Mouse (Mus musculus) spleen, adult 2 months (tissue): Measurements from ENCODE around the gene Mllt6. TPM values are rescaled to one million over a fixed set of nuclear protein-coding genes. Genes with fewer than 3 reads are reported as not detected.
"Not testable (repeated sequence)": the region's sequence is repeated elsewhere in the genome, so short reads cannot be mapped to it uniquely, and the experiment has no call there.

Experiments
- DNase-seq, 2 experiments: peaks; one replicate each; pipeline versions ENCODE4 v3.0.0 to v3.0.0-alpha.2; 2012 to 2021; ENCODE audit warnings: low spot score in 2 of 2, low read depth in 1 of 2
- H3K27ac ChIP-seq: fragments of 200-500 bp; 2 replicates; pipeline ENCODE4 v1.5.1; 2012; ENCODE audit warnings: low read length, inconsistent platforms; ENCODE audit not compliant: insufficient read depth
- H3K27me3 ChIP-seq: fragments of 200-500 bp; 2 replicates; pipeline ENCODE4 v1.6.1; 2012; ENCODE audit warnings: mild to moderate bottlenecking, moderate library complexity, low read length, inconsistent platforms; ENCODE audit not compliant: control insufficient read depth, insufficient read depth
- H3K36me3 ChIP-seq: fragments of 200-500 bp; 2 replicates; pipeline ENCODE4 v1.6.1; 2012; ENCODE audit warnings: mild to moderate bottlenecking, low read length, inconsistent platforms; ENCODE audit not compliant: control insufficient read depth, insufficient read depth
- H3K4me1 ChIP-seq: fragments of 200-500 bp; 2 replicates; pipeline ENCODE4 v1.6.1; 2011; ENCODE audit warnings: inconsistent platforms; ENCODE audit not compliant: control insufficient read depth, insufficient read depth, insufficient read length
- H3K4me3 ChIP-seq: fragments of 200-500 bp; 2 replicates; pipeline ENCODE4 v1.5.1; 2011; ENCODE audit warnings: mild to moderate bottlenecking, inconsistent platforms; ENCODE audit not compliant: insufficient read depth, insufficient read length; ENCODE audit errors: extremely low read depth
- CTCF ChIP-seq: fragments of 200-500 bp; IDR thresholded peaks from 2 replicates; pipeline ENCODE4 v1.5.1; 2011; ENCODE audit warnings: mild to moderate bottlenecking, inconsistent platforms; ENCODE audit not compliant: insufficient read depth, insufficient read length, insufficient replicate concordance; ENCODE audit errors: extremely low read depth
- POLR2A ChIP-seq: fragments of 200-500 bp; IDR thresholded peaks from 2 replicates; pipeline ENCODE4 v1.6.1; 2011; ENCODE audit warnings: low read depth, low read length, inconsistent platforms
- WGBS: fragments of 180-500 bp; shearing (Covaris S2); methylation state at CpG from one replicate; pipeline ENCODE4 v1.1.7; 2018; 5-methylcytosine and 5-hydroxymethylcytosine counted together
- polyA plus RNA-seq: library from polyadenylated mRNA; depleted of rRNA; stranded (reverse); fragments of >200 nt; gene quantifications from 2 replicates; pipeline ENCODE4 v1.2.3, GENCODE M21; 2012

Mllt6 gene
- polyA plus RNA-seq, 1 experiment, result 65.8 TPM

DNA sequence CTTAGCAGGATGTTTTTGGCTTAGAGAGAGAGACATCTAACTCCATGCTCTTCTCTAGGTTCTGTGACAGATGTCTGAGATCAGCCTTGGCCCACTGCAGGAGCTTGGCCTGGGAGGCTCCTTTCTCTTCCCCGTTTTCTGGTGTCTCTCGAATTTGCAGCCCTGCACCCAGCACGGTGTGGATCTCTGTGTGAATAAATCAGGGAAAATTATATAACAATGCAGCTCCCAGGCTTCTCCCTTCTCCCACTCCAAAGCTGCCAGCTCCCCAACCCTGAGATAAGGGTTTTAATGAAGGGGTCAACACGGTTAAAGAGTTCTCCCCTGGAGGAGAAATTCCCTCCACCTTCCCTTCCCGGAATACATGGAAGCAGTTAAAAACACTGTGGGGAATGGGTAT, 31.7 kb upstream of the Mllt6 start:
- no peak for DNase-seq
- H3K36me3 ChIP-seq, result no peaks in the 10 kb centered on the region
- peaks cover 17% of the 10 kb centered on the region for H3K4me1 ChIP-seq
- H3K4me3 ChIP-seq, result no peak overlapping the region
- H3K27ac ChIP-seq, result no peak overlapping the region
- no peak for TF ChIP-seq CTCF
- no peak for TF ChIP-seq POLR2A
- H3K27me3 ChIP-seq, result peaks cover 22% of the 10 kb centered on the region
- 29% methylated on average over 5 of the region's 5 CpGs for WGBS

DNA sequence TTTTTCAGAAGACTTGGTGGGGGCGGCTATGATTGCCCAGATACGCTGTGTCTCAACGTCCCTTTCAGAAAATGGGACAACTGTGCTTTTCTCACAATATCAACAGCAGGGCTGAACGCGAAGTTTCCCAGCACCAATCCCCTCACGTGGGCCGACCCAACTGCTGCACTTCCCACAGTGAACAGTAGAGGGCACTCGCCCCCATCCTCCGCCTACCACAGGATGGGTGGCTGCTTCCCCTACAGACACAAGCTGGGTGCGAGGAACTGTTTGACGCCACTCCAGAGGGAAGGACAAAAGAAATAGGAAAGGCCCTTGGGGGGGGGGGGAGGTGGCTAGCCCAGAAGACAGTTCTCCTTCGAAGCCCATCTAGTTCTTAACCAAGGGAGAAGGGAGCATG, 31.3 kb upstream of the Mllt6 start:
- no peak overlapping the region for H3K4me3 ChIP-seq
- peak; percentile 49 to 80 for DNase-seq
- H3K27ac ChIP-seq, result no peak overlapping the region
- H3K36me3 ChIP-seq, result no peaks in the 10 kb centered on the region
- H3K4me1 ChIP-seq, result peaks cover 17% of the 10 kb centered on the region
- 7% methylated on average over 12 of the region's 12 CpGs for WGBS
- H3K27me3 ChIP-seq, result peaks cover 22% of the 10 kb centered on the region
- peak; percentile 96 for TF ChIP-seq CTCF
- TF ChIP-seq POLR2A, result no peak

DNA sequence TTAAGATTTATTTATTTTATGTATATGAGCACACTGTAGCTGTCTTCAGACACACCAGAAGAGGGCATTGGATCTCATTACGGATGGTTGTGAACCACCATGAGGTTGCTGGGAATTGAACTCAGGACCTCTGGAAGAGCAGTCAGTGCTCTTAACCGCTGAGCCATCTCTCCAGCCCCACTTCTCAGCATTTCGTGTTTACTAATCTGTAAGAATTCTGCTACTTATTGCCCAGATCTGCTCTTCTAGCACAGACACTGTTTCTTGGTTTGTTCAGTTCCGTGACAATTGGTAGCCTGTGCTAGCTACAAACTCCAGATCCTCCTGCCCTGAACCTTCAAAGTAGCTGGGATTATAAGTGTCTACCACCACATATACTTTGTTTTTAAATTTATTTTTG, 30.8 kb upstream of the Mllt6 start:
- not testable (repeated sequence) for H3K36me3 ChIP-seq, H3K4me3 ChIP-seq, DNase-seq, H3K27ac ChIP-seq
- peaks cover 22% of the 10 kb centered on the region for H3K27me3 ChIP-seq
- peaks cover 17% of the 10 kb centered on the region for H3K4me1 ChIP-seq
- WGBS, result 80% methylated on average over 4 of the region's 4 CpGs

DNA sequence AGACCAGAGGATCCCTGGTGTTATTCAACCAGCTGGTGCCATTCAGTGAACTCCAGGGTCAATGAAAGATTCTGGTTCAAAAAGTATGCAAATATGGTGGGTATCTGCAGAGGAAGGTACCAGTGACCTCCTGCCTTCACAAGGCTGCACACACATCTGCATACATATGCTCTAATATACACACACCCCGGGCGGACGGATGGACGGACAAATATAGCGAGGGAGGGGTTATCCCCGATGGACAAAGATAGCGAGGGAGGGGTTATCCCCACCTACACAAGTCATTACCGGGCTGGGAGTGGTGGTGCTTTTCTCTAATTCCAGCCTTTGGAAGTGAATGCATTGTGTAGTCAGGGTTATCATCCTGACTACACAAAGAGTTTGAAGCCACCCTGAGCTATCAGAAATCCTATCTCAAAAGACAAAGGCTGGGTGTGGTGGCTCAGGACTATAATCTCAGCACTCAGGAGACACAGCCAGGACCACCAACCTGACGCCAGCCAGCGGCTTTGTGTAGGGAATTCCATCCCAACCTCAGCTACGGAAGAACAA, 27.7 kb upstream of the Mllt6 start:
- H3K4me3 ChIP-seq, result no peak overlapping the region
- no peak for DNase-seq
- TF ChIP-seq CTCF (no peak), POLR2A (no peak)
- peaks cover 2% of the 10 kb centered on the region; the same call in 1 of the 2 replicates for H3K4me1 ChIP-seq
- peaks cover 2% of the 10 kb centered on the region; the same call in 1 of the 2 replicates for H3K27me3 ChIP-seq
- H3K27ac ChIP-seq, result no peak overlapping the region
- WGBS, result 83% methylated on average over 11 of the region's 11 CpGs
- H3K36me3 ChIP-seq, result no peaks in the 10 kb centered on the region

DNA sequence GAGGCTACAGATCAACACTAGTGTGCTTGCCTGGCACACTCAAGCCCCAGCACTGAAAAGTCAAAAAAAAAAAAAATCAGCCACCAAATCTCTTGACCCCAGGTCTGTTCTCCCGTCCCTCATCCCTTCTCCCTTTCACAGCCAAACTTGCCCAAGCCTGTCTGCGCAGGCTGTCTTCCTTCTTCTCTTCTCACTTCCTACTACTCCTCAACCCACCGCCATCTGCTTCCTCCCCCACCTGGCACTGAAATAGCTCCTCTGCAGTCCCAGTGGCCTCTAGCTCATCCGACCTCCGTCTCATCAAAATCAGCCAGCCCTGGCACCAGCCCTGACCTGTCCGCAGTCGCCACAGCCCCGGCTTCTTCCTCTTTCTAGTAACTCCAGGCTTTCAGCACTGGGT, 21.5 kb upstream of the Mllt6 start:
- no peak for DNase-seq
- H3K36me3 ChIP-seq, result no peaks in the 10 kb centered on the region
- whole genome bisulfite sequencing, result 8% methylated on average over 8 of the region's 8 CpGs
- no peak overlapping the region for H3K4me3 ChIP-seq
- no peaks in the 10 kb centered on the region for H3K27me3 ChIP-seq
- H3K4me1 ChIP-seq, result peaks cover 4% of the 10 kb centered on the region; the same call in 1 of the 2 replicates
- TF ChIP-seq CTCF (no peak), POLR2A (no peak)
- no peak overlapping the region for H3K27ac ChIP-seq

DNA sequence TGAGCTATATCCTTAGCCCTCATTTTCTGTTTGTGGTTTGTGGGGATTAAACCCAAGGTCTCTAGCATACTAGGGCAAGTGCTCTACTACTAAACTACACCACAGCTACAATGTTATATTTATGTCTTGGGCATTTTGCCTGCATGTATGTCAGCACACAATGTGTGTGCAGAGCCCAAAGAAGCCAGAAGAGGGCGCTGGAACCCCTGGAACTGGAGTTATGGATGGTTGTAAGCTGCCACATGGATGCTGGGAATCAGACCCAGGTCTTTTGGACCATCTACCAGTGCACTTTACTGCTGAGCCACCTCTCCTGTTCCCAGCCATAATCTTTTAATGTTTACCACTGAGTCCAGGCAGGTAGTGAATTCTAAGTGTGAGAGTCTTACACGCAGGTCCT, 20.5 kb upstream of the Mllt6 start:
- Histone ChIP-seq H3K27me3 (no peaks in the 10 kb centered on the region), H3K4me3 (no peak overlapping the region), H3K4me1 (peaks cover 4% of the 10 kb centered on the region; the same call in 1 of the 2 replicates), H3K36me3 (no peaks in the 10 kb centered on the region), H3K27ac (no peak overlapping the region)
- no peak for DNase-seq
- 54% methylated on average over 2 of the region's 2 CpGs for WGBS
- no peak for TF ChIP-seq CTCF
- no peak for TF ChIP-seq POLR2A

DNA sequence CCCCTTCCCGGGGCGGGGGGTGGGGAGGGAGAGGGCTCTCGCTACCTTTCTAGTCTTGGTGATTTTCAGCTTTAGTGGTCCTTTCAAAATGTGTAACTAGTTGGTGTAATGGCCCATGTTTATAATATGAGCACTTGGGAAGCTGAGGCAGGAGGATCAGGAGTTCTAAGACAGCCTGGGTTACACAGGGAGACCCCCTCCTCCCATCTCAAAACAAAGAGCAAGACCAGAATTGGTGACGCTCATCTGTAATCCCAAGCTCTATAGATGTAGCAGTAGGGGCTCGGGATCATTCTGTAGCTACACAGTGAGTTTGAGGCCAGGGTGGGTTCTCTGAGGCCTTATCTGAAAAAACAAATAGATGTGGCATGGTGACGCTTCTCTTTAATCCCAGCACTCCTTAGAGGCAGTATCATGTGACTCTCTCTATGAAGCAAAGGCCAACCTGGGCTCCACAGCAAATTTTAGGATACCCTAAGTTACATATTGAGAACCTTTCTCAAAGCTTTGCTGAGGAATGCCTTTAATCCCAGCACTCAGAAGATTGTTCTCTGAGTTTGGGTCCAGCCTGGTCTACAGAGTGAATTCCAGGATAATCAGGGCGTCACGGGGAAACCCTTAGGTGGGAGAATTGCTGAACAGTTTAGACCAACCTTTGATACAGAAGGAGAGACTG, 19.7 kb upstream of the Mllt6 start:
- no peaks in the 10 kb centered on the region for H3K36me3 ChIP-seq
- TF ChIP-seq POLR2A, result no peak
- no peak for TF ChIP-seq CTCF
- 89% methylated on average over 8 of the region's 8 CpGs for WGBS
- H3K4me1 ChIP-seq, result peaks cover 4% of the 10 kb centered on the region; the same call in 1 of the 2 replicates
- no peaks in the 10 kb centered on the region for H3K27me3 ChIP-seq
- no peak for DNase-seq
- H3K27ac ChIP-seq, result no peak overlapping the region
- H3K4me3 ChIP-seq, result no peak overlapping the region
